Mouse (Mus musculus): Measurements from ENCODE around the gene Fscn1.

DNA sequence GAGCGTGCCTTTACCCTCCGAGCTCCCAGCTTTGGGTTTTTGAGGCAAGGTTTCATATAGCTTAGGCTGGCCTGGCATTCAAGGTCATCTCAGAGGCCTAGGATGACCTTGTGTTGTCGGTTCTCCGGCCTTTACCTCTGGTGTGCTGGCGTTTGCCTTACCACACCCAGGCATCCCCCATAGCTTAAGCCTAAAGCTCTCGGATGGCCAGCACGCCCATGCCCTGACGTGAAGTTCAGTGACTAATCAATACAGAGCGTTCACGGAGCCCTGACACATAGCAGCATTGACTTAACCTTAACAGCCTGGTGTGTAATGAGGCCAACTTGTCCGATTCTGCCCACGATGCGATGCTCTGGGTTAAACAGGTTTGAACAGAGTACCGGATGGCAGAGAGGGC is 1.7 kb upstream of the Fscn1 start:
- TF ChIP-seq FOSL1 (IDR thresholded peaks at IDR 0.05; ENCODE audit: insufficient read depth, low read length, poor library complexity, severe bottlenecking) (no peak), CTCF (IDR thresholded peaks at IDR 0.05; ENCODE audit: control insufficient read depth, insufficient read depth, insufficient read length) (no peak)

Measured in C2C12 (cell line).